Mouse (Mus musculus): ENCODE measurements around the gene Nsmce1. TPM values are rescaled to one million over a fixed set of nuclear protein-coding genes. Genes with fewer than 3 reads are reported as not detected.

Nsmce1 gene
- polyA plus RNA-seq, 1 experiment from 2014 or later: 84.5 TPM

GRCm38 (mm10) chr7:125423056-125423455, 68.3 kb downstream of the Nsmce1 start:
- no peak for TF ChIP-seq CTCF (IDR thresholded peaks at IDR 0.05; ENCODE audit: low read depth)
- Histone ChIP-seq H3K9me3 (ENCODE audit: control insufficient read depth) (no peaks in the 10 kb centered on the region), H3K36me3 (ENCODE audit: control insufficient read depth, insufficient read depth) (no peaks in the 10 kb centered on the region), H3K4me2 (replicated peaks; ENCODE audit: low read depth) (no peak overlapping the region), H3K4me1 (replicated peaks; ENCODE audit: control insufficient read depth, insufficient read depth, low read length) (no peaks in the 10 kb centered on the region), H3K27ac (ENCODE audit: low read depth, low read length) (no peak overlapping the region), H3K4me3 (ENCODE audit: low read depth, low read length) (no peak overlapping the region), H3K27me3 (replicated peaks; ENCODE audit: control insufficient read depth, insufficient read depth, low read length) (no peaks in the 10 kb centered on the region), H3K9ac (ENCODE audit: low read depth, low read length) (no peak overlapping the region)
- no peak for ATAC-seq
- WGBS: 55% methylated on average over 3 of the region's 3 CpGs

GRCm38 (mm10) chr7:125421911-125422310, 69.5 kb downstream of the Nsmce1 start:
- H3K9me3 ChIP-seq (ENCODE audit: control insufficient read depth): no peaks in the 10 kb centered on the region
- no peak overlapping the region for H3K9ac ChIP-seq (ENCODE audit: low read depth, low read length)
- H3K36me3 ChIP-seq (ENCODE audit: control insufficient read depth, insufficient read depth): no peaks in the 10 kb centered on the region
- WGBS: 48% methylated on average over 2 of the region's 2 CpGs
- H3K27ac ChIP-seq (ENCODE audit: low read depth, low read length): no peak overlapping the region
- H3K27me3 ChIP-seq (replicated peaks; ENCODE audit: control insufficient read depth, insufficient read depth, low read length): no peaks in the 10 kb centered on the region
- H3K4me3 ChIP-seq (ENCODE audit: low read depth, low read length): no peak overlapping the region
- no peak for TF ChIP-seq CTCF (IDR thresholded peaks at IDR 0.05; ENCODE audit: low read depth)
- no peak for ATAC-seq
- no peak overlapping the region for H3K4me2 ChIP-seq (replicated peaks; ENCODE audit: low read depth)
- H3K4me1 ChIP-seq (replicated peaks; ENCODE audit: control insufficient read depth, insufficient read depth, low read length): no peaks in the 10 kb centered on the region

- Histone ChIP-seq H3K9me3 (ENCODE audit: control insufficient read depth) (no peaks in the 10 kb centered on the region), H3K9ac (ENCODE audit: low read depth, low read length) (no peak overlapping the region), H3K4me1 (replicated peaks; ENCODE audit: control insufficient read depth, insufficient read depth, low read length) (no peaks in the 10 kb centered on the region), H3K4me3 (ENCODE audit: low read depth, low read length) (no peak overlapping the region), H3K27me3 (replicated peaks; ENCODE audit: control insufficient read depth, insufficient read depth, low read length) (no peaks in the 10 kb centered on the region), H3K4me2 (replicated peaks; ENCODE audit: low read depth) (no peak overlapping the region), H3K27ac (ENCODE audit: low read depth, low read length) (no peak overlapping the region), H3K36me3 (ENCODE audit: control insufficient read depth, insufficient read depth) (no peaks in the 10 kb centered on the region)
- ATAC-seq: no peak
- 70% methylated on average over 2 of the region's 2 CpGs for WGBS
- peak; percentile 87 for TF ChIP-seq CTCF (IDR thresholded peaks at IDR 0.05; ENCODE audit: low read depth)
Measured at GRCm38 (mm10) chr7:125420190-125420589, 71.2 kb downstream of the Nsmce1 start.

GRCm38 (mm10) chr7:125418413-125418812, 73.0 kb downstream of the Nsmce1 start:
- no peak for TF ChIP-seq CTCF (IDR thresholded peaks at IDR 0.05; ENCODE audit: low read depth)
- WGBS: 14% methylated on average over 3 of the region's 3 CpGs

More at GRCm38 (mm10) chr7:125418413-125418812, 73.0 kb downstream of the Nsmce1 start:
- Histone ChIP-seq H3K4me2 (replicated peaks; ENCODE audit: low read depth) (no peak overlapping the region), H3K4me1 (replicated peaks; ENCODE audit: control insufficient read depth, insufficient read depth, low read length) (no peaks in the 10 kb centered on the region), H3K27me3 (replicated peaks; ENCODE audit: control insufficient read depth, insufficient read depth, low read length) (no peaks in the 10 kb centered on the region), H3K9ac (ENCODE audit: low read depth, low read length) (no peak overlapping the region), H3K36me3 (ENCODE audit: control insufficient read depth, insufficient read depth) (no peaks in the 10 kb centered on the region), H3K9me3 (ENCODE audit: control insufficient read depth) (no peaks in the 10 kb centered on the region), H3K4me3 (ENCODE audit: low read depth, low read length) (no peak overlapping the region), H3K27ac (ENCODE audit: low read depth, low read length) (no peak overlapping the region)
- no peak for ATAC-seq

Other genes starting within 250 kb of the Nsmce1 start
- gene Kdm8, start 46.9 kb downstream of the Nsmce1 start, polyA plus RNA-seq (2015; fragmentation: Nextera tagmentation; extraction: Ambion mirVana): 3.3 and 3.5 TPM in 2 replicates
- 32.3 and 35.0 TPM in 2 replicates for gene Il4ra, start 60.5 kb upstream of the Nsmce1 start, polyA plus RNA-seq (2015; fragmentation: Nextera tagmentation; extraction: Ambion mirVana)
- gene Il21r, start 111.8 kb upstream of the Nsmce1 start, polyA plus RNA-seq (2015; fragmentation: Nextera tagmentation; extraction: Ambion mirVana): 0.08 and 0.09 TPM in 2 replicates
- 6.8 and 8.0 TPM in 2 replicates for gene Gtf3c1, start 216.2 kb upstream of the Nsmce1 start, polyA plus RNA-seq (2015; fragmentation: Nextera tagmentation; extraction: Ambion mirVana)
- gene D430042O09Rik, start 216.3 kb upstream of the Nsmce1 start, polyA plus RNA-seq (2015; fragmentation: Nextera tagmentation; extraction: Ambion mirVana): 2.6 and 3.1 TPM in 2 replicates

Measured in intestine, postnatal 0 days (tissue).